Mouse (Mus musculus) cortical plate, adult 2 months (tissue): ENCODE measurements at regions not wholly inside any gene's neighbourhood (a gene's known extent, or its start where the extent isn't known, plus 50 kb on each side); places are given as distances from the start of the nearest gene placed in this dataset.

Experiments used
- H3K27ac ChIP-seq: fragments of 200-500 bp; 2 replicates; pipeline ENCODE4 v1.5.1; 2012; ENCODE audit warnings: low read length, control low read depth, inconsistent platforms; ENCODE audit not compliant: insufficient read depth
- H3K4me1 ChIP-seq: fragments of 200-500 bp; 2 replicates; pipeline ENCODE4 v1.6.1; 2011; ENCODE audit warnings: low read length; ENCODE audit not compliant: control insufficient read depth, insufficient read depth
- H3K4me3 ChIP-seq: fragments of 200-500 bp; 2 replicates; pipeline ENCODE4 v1.5.1; 2011; ENCODE audit warnings: mild to moderate bottlenecking, low read length, control low read depth; ENCODE audit not compliant: insufficient read depth
- CTCF ChIP-seq: fragments of 200-500 bp; IDR thresholded peaks from 2 replicates; pipeline ENCODE4 v1.5.1; 2011; ENCODE audit warnings: mild to moderate bottlenecking, control low read depth, low read length; ENCODE audit not compliant: insufficient read depth; ENCODE audit errors: extremely low read depth
- POLR2A ChIP-seq: fragments of 200-500 bp; IDR thresholded peaks from 2 replicates; pipeline ENCODE4 v1.6.1; 2011; ENCODE audit warnings: mild to moderate bottlenecking, low read length, control low read depth; ENCODE audit not compliant: insufficient read depth; ENCODE audit errors: extremely low read depth

GRCm38 (mm10) chr2:148562041-148562440 is 110.4 kb upstream of the Nxt1 start:
- H3K27ac ChIP-seq, result no peak overlapping the region
- TF ChIP-seq POLR2A (no peak), CTCF (no peak)
- no peaks in the 10 kb centered on the region for H3K4me1 ChIP-seq
- H3K4me3 ChIP-seq, result no peak overlapping the region

GRCm38 (mm10) chr2:148560013-148560773 is 112.2 kb upstream of the Nxt1 start:
- H3K27ac ChIP-seq, result no peak overlapping the region
- H3K4me3 ChIP-seq, result no peak overlapping the region
- TF ChIP-seq CTCF (no peak), POLR2A (no peak)
- no peaks in the 10 kb centered on the region for H3K4me1 ChIP-seq

GRCm38 (mm10) chr2:148559376-148559775 is 113.0 kb upstream of the Nxt1 start:
- no peak for TF ChIP-seq CTCF
- TF ChIP-seq POLR2A, result no peak
- Histone ChIP-seq H3K4me1 (no peaks in the 10 kb centered on the region), H3K4me3 (no peak overlapping the region), H3K27ac (no peak overlapping the region)

- Histone ChIP-seq H3K27ac (no peak overlapping the region), H3K4me3 (no peak overlapping the region), H3K4me1 (no peaks in the 10 kb centered on the region)
- TF ChIP-seq POLR2A, result no peak
- TF ChIP-seq CTCF, result no peak
Measured at GRCm38 (mm10) chr2:148558365-148558764, 114.0 kb upstream of the Nxt1 start.

- no peak overlapping the region for H3K27ac ChIP-seq
- H3K4me3 ChIP-seq, result no peak overlapping the region
- TF ChIP-seq CTCF (no peak), POLR2A (no peak)
- no peaks in the 10 kb centered on the region for H3K4me1 ChIP-seq
Measured at GRCm38 (mm10) chr2:148551207-148551606, 107.8 kb upstream of the Cd93 start.

- TF ChIP-seq POLR2A (no peak), CTCF (no peak)
- H3K4me3 ChIP-seq, result no peak overlapping the region
- no peaks in the 10 kb centered on the region for H3K4me1 ChIP-seq
- no peak overlapping the region for H3K27ac ChIP-seq
Measured at GRCm38 (mm10) chr2:148549618-148550017, 106.3 kb upstream of the Cd93 start.

- TF ChIP-seq POLR2A (no peak), CTCF (no peak)
- peaks cover 4% of the 10 kb centered on the region for H3K4me1 ChIP-seq
- no peak overlapping the region for H3K27ac ChIP-seq
Measured at GRCm38 (mm10) chr2:148542340-148542739, 99.0 kb upstream of the Cd93 start.

GRCm38 (mm10) chr2:148537914-148538510 is 94.6 kb upstream of the Cd93 start:
- TF ChIP-seq POLR2A, result no peak
- TF ChIP-seq CTCF, result no peak
- Histone ChIP-seq H3K4me3 (no peak overlapping the region), H3K4me1 (peaks cover 4% of the 10 kb centered on the region), H3K27ac (no peak overlapping the region)

More at GRCm38 (mm10) chr2:148542340-148542739, 99.0 kb upstream of the Cd93 start:
- no peak overlapping the region for H3K4me3 ChIP-seq

GRCm38 (mm10) chr2:148537251-148537650 is 93.9 kb upstream of the Cd93 start:
- no peak overlapping the region for H3K27ac ChIP-seq
- peaks cover 4% of the 10 kb centered on the region for H3K4me1 ChIP-seq
- TF ChIP-seq CTCF (no peak), POLR2A (no peak)
- H3K4me3 ChIP-seq, result no peak overlapping the region

GRCm38 (mm10) chr2:148536608-148537007 is 93.2 kb upstream of the Cd93 start:
- Histone ChIP-seq H3K27ac (no peak overlapping the region), H3K4me3 (no peak overlapping the region)
- TF ChIP-seq CTCF (no peak), POLR2A (no peak)

More at GRCm38 (mm10) chr2:148536608-148537007, 93.2 kb upstream of the Cd93 start:
- H3K4me1 ChIP-seq, result peaks cover 4% of the 10 kb centered on the region
